Mouse (Mus musculus) lung, postnatal 4 days (tissue): Measurements from ENCODE around the gene Chrne.

Experiments used
- DNase-seq, 2 experiments: peaks; one replicate each; pipeline ENCODE4 v3.0.0; 2021

Chrne gene

GRCm38 (mm10) chr11:70619101-70619500 is at the start of gene Chrne:
Chrne (minus strand) TSS chr11:70619216.
- no peak for DNase-seq

GRCm38 (mm10) chr11:70668335-70668770 is 49.3 kb upstream of the Chrne start:
- DNase-seq, result peak in 1 of 2 experiments; percentile 89

GRCm38 (mm10) chr11:70667271-70668150 is 48.5 kb upstream of the Chrne start:
- peak in 1 of 2 experiments; percentile 31 for DNase-seq

DNA sequence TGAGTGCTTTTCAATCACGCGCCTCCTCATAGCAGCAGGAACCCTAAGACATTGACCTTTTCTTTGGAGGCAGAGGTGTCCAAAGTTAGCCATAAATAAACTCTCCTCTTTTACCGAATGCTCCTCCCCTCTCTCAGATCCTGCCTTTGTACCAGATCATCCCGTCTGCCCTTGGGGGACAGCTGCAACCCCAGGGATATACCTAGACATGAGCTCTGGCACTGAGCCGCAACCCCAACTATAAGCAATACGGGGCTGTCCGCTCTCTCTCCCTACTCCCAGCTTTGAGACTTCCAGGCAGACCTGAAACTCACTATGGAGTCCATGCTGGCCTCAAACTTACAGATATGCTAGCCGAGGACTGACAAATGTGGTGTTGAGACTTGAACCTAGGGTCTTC is 47.7 kb upstream of the Chrne start:
- DNase-seq, result no peak

GRCm38 (mm10) chr11:70664741-70665140 is 45.7 kb upstream of the Chrne start:
- DNase-seq, result no peak

DNA sequence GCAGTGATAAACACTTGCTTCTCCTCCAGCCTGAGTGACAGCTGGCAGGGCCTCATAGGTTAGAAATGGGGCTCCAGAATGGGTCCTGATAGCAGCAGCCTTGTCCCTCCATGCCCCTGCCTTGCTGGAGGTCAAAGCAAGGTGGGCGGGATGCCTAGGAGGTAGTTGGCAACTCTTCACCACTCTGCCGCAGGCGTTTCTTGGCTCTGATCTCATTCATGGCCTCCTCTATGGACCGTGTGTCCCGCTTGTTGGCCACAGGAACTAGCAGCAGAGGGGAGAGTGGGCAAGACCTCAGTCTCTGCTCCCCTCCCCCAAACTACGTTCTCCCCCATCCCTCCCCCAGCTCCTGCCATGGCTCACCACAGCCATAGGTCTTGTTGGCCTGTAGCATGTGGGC is 44.9 kb upstream of the Chrne start:
- DNase-seq, result no peak

- DNase-seq, result no peak
These were observed 44.1 kb upstream of the Chrne start for GRCm38 (mm10) chr11:70663101-70663500.

DNA sequence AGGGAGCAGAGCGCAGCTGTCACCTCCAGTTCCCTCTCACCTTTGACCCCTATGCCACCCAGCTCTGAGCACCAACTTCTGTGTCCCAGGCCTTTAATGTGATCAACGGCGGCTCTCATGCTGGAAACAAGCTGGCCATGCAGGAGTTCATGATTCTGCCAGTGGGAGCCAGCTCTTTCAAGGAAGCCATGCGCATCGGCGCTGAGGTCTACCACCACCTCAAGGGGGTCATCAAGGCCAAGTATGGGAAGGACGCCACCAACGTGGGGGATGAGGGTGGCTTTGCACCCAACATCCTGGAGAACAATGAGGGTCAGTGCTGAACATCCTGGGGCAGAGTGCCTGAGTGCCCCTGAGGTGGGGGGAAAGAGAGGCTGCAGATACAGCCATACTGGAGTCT is 41.6 kb upstream of the Chrne start:
- no peak for DNase-seq

DNA sequence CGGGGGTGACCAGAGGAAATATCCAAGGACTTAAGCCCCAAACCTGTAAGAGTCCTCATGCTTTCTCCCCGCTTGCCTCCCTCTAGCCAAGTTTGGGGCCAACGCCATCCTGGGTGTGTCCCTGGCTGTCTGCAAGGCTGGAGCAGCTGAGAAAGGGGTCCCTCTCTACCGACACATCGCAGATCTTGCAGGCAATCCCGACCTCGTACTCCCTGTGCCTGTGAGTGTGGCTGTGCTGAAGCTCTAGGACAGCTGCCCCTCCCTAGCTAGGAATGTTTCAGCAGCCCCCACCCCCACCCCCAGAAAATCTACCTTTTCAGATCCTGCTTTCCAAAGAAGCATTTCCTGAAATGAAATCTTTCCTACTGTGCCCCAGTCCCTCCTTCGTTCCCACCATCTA is 39.9 kb upstream of the Chrne start:
- DNase-seq, result peak in 1 of 2 experiments; percentile 14

GRCm38 (mm10) chr11:70658521-70658920 is 39.5 kb upstream of the Chrne start:
- DNase-seq, result peak in 1 of 2 experiments; percentile 18

DNA sequence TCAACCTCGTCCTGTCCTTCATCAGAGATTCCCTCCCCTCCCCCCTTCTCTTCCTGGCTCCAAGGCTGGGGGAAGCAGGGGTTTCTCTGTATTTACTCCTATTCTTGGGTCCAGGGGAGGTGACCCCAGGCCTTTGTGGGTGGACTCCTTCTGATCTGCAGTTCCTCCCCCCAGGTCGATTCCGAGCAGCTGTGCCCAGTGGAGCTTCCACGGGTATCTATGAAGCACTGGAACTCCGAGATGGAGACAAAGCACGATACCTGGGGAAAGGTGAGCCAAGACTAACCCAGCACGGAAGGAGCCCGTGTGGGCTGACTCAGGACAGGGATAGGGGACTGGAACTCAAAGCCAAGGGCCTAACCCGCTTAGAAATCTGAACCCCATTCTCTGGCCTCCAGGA is 39.0 kb upstream of the Chrne start:
- DNase-seq, result no peak

DNA sequence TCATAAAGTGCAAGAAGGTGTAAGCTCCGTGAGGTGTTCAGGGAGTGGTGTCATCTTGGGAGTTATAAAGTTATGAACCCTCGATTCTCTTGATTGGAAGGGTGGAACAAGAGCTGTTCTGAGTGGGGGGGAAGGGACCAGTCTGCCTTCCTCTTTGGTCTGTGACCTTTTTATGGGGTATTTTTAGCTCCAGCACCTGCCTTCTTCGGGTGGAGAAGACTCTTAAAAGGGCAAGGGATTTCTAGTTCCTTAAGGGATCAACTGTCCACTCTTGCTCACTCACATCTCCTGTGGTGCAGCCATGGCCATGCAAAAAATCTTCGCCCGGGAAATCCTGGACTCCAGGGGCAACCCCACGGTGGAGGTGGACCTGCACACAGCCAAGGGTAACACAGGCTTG is 38.6 kb upstream of the Chrne start:
- peak in 1 of 2 experiments; percentile 20 for DNase-seq

DNA sequence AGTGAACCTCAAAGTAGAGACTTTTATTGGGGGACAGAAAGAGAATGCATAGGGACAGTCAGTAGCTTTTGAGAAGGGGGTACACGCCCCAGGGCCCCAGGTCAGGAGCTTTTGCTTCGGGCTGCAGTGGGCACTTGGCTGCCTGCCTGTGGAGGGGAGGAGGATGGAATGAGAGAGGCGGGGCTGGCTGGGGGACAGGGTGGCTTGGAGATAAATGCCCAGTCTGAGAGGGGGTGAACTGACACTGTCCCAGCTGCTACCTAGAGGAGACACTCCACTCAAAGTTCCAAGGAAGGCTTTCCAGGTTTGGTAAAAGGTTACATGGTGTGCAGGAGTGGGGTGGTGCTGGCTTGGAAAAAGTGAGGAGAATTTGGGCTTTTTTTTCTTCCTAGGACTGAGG is 37.9 kb upstream of the Chrne start, which contains the start of gene Eno3:
TSS of gene Eno3 (plus strand) at position 239 of the 400 bp plus-strand sequence.
- peak in 1 of 2 experiments; percentile 46 for DNase-seq

DNA sequence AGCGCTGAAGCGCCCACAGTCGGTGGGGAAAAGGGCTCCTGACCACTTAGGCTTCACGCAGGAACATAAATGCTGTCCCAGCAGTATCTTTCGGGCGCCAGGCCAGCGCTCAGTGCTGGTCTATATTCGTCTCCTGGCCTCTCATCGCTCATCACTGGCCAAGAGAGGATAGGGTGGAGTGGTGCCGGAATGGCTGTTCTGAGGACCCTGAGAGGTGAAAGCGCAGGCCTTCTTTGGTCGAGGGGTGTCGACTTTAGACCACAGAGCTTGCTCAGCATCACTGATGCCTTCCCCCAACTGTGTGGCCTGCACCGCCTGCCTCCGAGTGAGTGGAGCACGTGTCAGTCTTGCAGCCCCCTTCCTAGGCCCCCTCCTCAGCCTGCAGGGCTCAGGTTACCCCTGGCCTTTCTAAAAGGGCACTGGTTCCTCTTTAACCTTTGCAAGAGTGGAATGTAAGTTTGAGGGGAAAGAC is 37.5 kb upstream of the Chrne start:
- DNase-seq, result peak; percentile 55 to 71

- peak; percentile 75 to 80 for DNase-seq
These were observed 36.8 kb upstream of the Chrne start for GRCm38 (mm10) chr11:70655571-70656455.

GRCm38 (mm10) chr11:70654923-70655570 is 36.0 kb upstream of the Chrne start:
- peak; percentile 88 to 91 for DNase-seq

GRCm38 (mm10) chr11:70654198-70654922 is 35.3 kb upstream of the Chrne start, which contains the start of gene Pfn1:
Pfn1 (minus strand) TSS chr11:70654644.
- DNase-seq, result peak; percentile 85 to 88

DNA sequence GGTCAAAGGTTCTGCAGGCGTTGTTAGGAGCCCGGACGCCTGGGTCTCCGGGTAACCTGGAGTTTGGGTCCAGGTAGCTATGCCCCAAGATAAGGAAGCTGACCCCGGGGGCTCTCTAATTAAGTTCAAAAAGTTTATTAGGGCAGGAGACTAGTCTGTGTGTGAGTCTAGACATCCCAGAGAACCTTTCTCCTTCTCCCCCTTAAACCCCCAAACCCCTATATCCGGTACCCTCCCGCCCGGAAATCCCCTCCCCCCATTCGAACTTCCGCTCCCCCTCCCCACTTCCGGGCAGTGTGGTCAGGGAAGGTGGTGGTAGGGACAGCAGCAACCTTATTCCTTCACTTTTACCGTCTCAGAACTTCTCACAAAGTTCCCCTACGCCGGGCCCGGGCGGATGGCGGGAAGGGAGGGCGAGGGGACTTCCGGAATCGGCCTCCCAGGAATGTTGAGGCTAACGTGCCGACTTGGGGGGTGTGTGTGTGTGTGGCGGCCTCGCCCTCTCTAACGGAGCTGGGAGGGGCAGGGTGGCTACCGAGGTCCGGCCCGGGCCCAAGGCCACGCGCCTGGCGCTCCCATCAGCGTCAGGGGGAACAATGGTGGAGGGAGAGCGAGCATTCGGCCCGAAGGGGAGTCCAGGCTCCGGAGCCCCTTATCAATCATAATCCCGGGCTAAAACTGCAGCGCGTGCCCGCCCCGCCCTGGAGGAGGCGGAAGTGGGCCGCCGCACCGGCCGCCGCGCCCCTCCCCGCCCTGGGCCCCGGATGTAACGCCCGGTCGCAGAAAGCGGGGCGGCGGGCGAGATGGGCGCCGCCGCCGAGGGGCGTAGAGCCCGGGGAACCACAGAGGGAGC is 34.6 kb upstream of the Chrne start:
- DNase-seq, result peak; percentile 82 to 85

- no peak for DNase-seq
These were observed 33.9 kb upstream of the Chrne start for GRCm38 (mm10) chr11:70652884-70653344.

DNA sequence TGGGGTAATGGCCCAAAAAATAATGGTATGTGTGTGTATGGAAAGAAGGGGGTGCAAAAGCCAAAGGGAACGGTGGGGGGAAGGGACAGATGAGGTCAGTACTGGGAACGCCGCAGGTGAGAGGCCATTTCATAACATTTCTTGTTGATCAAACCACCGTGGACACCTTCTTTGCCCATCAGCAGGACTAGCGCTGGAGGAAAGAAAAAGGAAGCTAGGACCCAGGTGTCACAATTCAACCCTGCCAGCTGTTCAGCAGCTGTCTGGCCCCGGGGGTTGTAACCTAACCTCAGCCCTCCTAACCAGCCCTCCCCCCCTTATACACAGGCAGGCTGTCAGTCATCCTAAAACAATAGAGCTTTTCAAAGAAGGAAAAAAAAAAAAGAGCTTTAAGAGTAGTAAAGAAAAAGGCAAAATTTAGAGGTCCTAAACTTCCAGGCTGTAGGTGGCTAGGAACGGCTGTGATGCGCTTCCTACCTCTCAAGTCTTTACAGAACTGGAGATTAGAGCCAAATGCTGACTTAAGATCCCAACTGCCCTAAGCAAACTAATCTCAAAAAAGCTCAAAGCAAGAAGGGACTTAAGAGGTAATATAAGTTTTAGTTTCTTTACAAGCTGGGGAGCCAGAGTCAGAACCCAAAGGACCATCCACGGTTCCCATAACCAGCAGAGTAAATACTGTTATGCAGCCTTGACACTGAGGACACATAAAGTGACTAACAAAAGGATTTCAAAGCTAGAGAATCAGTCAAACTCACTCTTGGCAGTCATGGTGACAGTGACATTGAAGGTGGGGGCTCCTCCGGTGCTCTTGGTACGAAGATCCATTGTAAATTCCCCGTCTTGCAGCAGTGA is 33.2 kb upstream of the Chrne start:
- no peak for DNase-seq
